Mouse (Mus musculus) neural tube, embryonic 15.5 days (tissue): ENCODE measurements around the gene Fbxo47. TPM values are rescaled to one million over a fixed set of nuclear protein-coding genes. Genes with fewer than 3 reads are reported as not detected.
"Not testable (repeated sequence)": the region's sequence is repeated elsewhere in the genome, so short reads cannot be mapped to it uniquely, and the experiment has no call there.

Experiments
- ATAC-seq: fragments of 200-750 bp; cut with Nextera tagmentation; 2 replicates; pipeline ENCODE4 v1.8.0; 2017; ENCODE audit warnings: mild to moderate bottlenecking, moderate TSS enrichment, moderate library complexity; ENCODE audit not compliant: low FRiP score
- H3K27ac ChIP-seq: fragments of 300-500 bp; sonication (generic); replicated peaks from 2 replicates; pipeline ENCODE4 v1.5.1; 2015; ENCODE audit warnings: mild to moderate bottlenecking, inconsistent platforms
- H3K27me3 ChIP-seq: fragments of 300-500 bp; sonication (generic); replicated peaks from 2 replicates; pipeline ENCODE4 v1.6.1; 2015; ENCODE audit warnings: inconsistent platforms
- H3K36me3 ChIP-seq: fragments of 300-500 bp; sonication (generic); 2 replicates; pipeline ENCODE4 v1.6.1; 2015; ENCODE audit warnings: inconsistent platforms
- H3K4me1 ChIP-seq: fragments of 300-500 bp; sonication (generic); 2 replicates; pipeline ENCODE4 v1.6.1; 2015; ENCODE audit warnings: inconsistent platforms
- H3K4me2 ChIP-seq: fragments of 300-500 bp; sonication (generic); 2 replicates; pipeline ENCODE4 v1.6.1; 2015; ENCODE audit warnings: inconsistent platforms, mild to moderate bottlenecking, moderate library complexity
- H3K4me3 ChIP-seq: fragments of 300-500 bp; sonication (generic); replicated peaks from 2 replicates; pipeline ENCODE4 v1.5.1; 2015; ENCODE audit warnings: mild to moderate bottlenecking, inconsistent platforms
- H3K9ac ChIP-seq: fragments of 300-500 bp; sonication (generic); replicated peaks from 2 replicates; pipeline ENCODE4 v1.6.1; 2015; ENCODE audit warnings: mild to moderate bottlenecking, inconsistent platforms
- H3K9me3 ChIP-seq: fragments of 300-500 bp; sonication (generic); replicated peaks from 2 replicates; pipeline ENCODE4 v1.6.1; 2016; ENCODE audit warnings: inconsistent platforms
- WGBS: fragments of 180-500 bp; shearing (Covaris S2); methylation state at CpG from one replicate; pipeline ENCODE4 v1.1.7; 2015; ENCODE audit warnings: mixed read lengths; 5-methylcytosine and 5-hydroxymethylcytosine counted together
- polyA plus RNA-seq: library from polyadenylated mRNA; unstranded; fragments of >200 nt; fragmentation: Nextera tagmentation; extraction: Ambion mirVana; gene quantifications from 2 replicates; pipeline ENCODE4 v1.2.1, GENCODE M21; 2015

Gene Fbxo47
- polyA plus RNA-seq, 1 experiment from 2014 or later, result 0.49 TPM

- no peak for ATAC-seq
- Histone ChIP-seq H3K4me1 (peaks cover 19% of the 10 kb centered on the region), H3K27ac (peak overlapping the region; percentile 94), H3K4me3 (peak overlapping the region; percentile 53), H3K36me3 (peaks cover 26% of the 10 kb centered on the region), H3K9ac (peak overlapping the region; percentile 65), H3K4me2 (peak overlapping the region; percentile 71), H3K27me3 (no peaks in the 10 kb centered on the region), H3K9me3 (no peaks in the 10 kb centered on the region)
- 55% methylated on average over 2 of the region's 2 CpGs for WGBS
These were observed 43.8 kb downstream of the Fbxo47 start for GRCm38 (mm10) chr11:97840135-97840490.

DNA sequence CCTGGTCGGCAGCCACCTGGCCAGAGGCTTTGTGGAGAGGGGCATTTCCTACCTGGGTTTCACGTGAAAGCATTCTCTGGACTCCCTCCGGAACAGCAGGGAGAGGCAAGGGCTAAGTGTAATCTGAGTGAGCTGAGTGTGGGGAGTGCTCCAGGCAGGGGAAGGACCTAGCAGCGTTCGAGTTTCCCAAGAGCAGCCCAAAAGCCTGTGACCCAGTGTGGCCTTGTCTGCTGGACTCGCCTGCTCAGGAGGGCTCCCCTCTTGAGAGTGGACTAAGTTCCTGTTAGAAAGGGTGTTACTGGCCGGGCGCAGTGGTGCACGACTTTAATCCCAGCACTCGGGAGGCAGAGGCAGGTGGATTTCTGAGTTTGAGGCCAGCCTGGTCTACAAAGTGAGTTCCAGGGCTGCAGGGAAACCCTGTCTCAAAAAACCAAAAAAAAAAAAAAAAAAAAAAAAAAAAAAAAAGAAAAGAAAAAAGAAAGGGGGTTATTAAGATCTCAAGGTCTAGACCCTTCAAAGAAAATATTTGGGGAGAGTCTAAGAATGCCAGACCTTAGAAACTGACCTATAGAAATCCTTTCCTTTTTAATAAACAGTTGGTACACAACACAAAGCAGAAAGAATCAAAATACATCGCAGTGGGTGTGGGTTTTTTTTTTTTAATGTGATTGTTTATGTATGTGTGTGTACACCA lies 44.4 kb downstream of the Fbxo47 start:
- Histone ChIP-seq H3K27me3 (no peaks in the 10 kb centered on the region), H3K36me3 (peaks cover 32% of the 10 kb centered on the region), H3K4me2 (peak overlapping the region; percentile 71), H3K4me3 (no peak overlapping the region), H3K4me1 (peaks cover 19% of the 10 kb centered on the region), H3K9ac (no peak overlapping the region), H3K9me3 (no peaks in the 10 kb centered on the region), H3K27ac (peak overlapping the region; percentile 94)
- ATAC-seq, result no peak
- 62% methylated on average over 11 of the region's 11 CpGs for WGBS

DNA sequence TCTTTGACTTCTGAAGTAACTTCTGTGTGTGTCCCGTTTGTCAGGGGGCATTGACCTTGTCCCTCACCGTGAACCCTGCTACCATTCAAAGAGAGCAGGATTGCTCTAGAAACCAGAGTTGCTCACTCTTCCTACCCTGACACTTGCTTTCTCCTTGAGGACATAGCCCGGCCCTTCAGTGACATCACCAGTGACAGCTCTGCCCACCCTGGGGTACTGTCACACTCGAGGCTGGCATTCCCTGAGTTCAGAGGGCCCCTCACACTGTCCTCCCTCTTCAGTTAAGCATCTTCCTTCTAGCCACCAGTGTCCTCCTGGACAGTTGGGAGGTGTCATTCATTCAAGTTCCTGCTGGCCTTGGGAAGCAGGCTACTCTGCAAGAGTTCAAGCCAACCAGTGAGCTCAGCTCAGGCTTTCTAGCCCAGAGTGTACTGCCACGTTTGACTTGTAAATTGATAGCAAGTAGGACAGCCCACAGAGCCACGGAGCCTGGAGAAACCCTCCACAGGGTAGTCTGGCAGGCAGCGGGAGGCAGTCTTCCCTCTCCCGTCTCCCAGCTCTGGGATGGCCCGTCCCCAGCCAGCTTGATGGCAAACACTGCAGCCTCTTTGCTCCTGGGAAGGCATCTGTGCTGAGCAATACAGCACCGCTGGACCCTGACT lies 45.0 kb downstream of the Fbxo47 start:
- H3K9me3 ChIP-seq, result no peaks in the 10 kb centered on the region
- ATAC-seq, result no peak
- no peak overlapping the region for H3K4me3 ChIP-seq
- H3K27me3 ChIP-seq, result no peaks in the 10 kb centered on the region
- H3K4me1 ChIP-seq, result peaks cover 19% of the 10 kb centered on the region
- H3K4me2 ChIP-seq, result no peak overlapping the region
- peak overlapping the region; percentile 65; the same call in 1 of the 2 replicates for H3K27ac ChIP-seq
- WGBS, result 44% methylated on average over 10 of the region's 10 CpGs
- H3K36me3 ChIP-seq, result peaks cover 38% of the 10 kb centered on the region
- no peak overlapping the region for H3K9ac ChIP-seq

GRCm38 (mm10) chr11:97837641-97838149 lies 46.3 kb downstream of the Fbxo47 start:
- WGBS, result 90% methylated on average over 7 of the region's 7 CpGs
- Histone ChIP-seq H3K27ac (no peak overlapping the region), H3K9me3 (no peaks in the 10 kb centered on the region), H3K36me3 (peaks cover 45% of the 10 kb centered on the region), H3K27me3 (no peaks in the 10 kb centered on the region), H3K4me2 (no peak overlapping the region), H3K4me3 (no peak overlapping the region), H3K9ac (no peak overlapping the region), H3K4me1 (peaks cover 19% of the 10 kb centered on the region)
- ATAC-seq, result no peak

GRCm38 (mm10) chr11:97837051-97837450 lies 46.9 kb downstream of the Fbxo47 start:
- Histone ChIP-seq H3K36me3 (peaks cover 45% of the 10 kb centered on the region), H3K4me1 (peaks cover 14% of the 10 kb centered on the region)
- WGBS, result 92% methylated on average over 9 of the region's 9 CpGs
- H3K27ac ChIP-seq, H3K9ac ChIP-seq, H3K9me3 ChIP-seq, H3K27me3 ChIP-seq, H3K4me3 ChIP-seq, H3K4me2 ChIP-seq, ATAC-seq: not testable (repeated sequence)

DNA sequence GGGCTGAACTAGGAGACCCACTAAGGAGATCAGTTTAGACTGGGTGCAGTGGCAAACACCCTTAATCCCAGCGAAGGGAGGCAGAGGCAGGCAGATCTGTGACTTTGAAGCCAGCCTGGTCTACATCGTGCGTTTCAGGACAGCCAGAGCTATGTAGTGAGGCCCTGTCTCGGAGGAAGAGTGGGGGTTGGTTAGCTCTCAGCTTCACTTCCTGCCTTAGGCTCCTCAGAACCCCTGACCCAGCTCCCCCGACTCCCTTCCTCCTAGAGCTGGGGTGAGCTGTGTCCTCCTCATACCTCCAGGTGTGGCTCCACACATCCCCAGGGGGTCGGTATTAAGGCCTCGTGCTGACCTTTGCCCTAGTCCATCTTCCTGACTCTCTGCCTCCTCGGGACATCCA lies 47.4 kb downstream of the Fbxo47 start:
- peaks cover 45% of the 10 kb centered on the region for H3K36me3 ChIP-seq

DNA sequence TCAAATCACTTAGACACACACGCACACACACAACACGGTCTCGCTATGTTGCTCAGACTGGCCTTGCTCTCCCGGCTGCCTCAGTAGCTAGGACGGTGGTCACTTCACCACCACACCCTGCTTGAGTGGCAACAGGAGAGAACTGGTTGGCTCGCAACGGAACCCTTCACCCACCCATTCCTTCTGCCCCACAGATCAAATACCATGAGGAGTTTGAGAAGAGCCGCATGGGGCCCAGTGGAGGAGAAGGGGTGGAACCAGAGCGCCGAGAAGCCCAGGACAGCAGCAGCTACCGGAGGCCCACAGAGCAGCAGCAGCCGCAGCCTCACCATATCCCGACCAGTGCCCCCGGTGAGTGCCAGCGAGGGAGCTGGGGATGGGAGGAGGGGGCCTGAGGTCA lies 50.6 kb downstream of the Fbxo47 start:
- H3K36me3 ChIP-seq, result peaks cover 59% of the 10 kb centered on the region
- WGBS, result 80% methylated on average over 15 of the region's 15 CpGs

More for the DNA sequence above, 47.4 kb downstream of the Fbxo47 start:
- 66% methylated on average over 8 of the region's 8 CpGs for WGBS
- no peak overlapping the region for H3K4me2 ChIP-seq
- H3K4me3 ChIP-seq, result no peak overlapping the region
- H3K4me1 ChIP-seq, result peaks cover 10% of the 10 kb centered on the region
- H3K9ac ChIP-seq, result no peak overlapping the region
- H3K9me3 ChIP-seq, result no peaks in the 10 kb centered on the region
- ATAC-seq, result no peak
- H3K27me3 ChIP-seq, result no peaks in the 10 kb centered on the region
- no peak overlapping the region for H3K27ac ChIP-seq

GRCm38 (mm10) chr11:97832001-97832400 lies 52.0 kb downstream of the Fbxo47 start:
- no peak for ATAC-seq
- no peak overlapping the region for H3K4me2 ChIP-seq
- H3K4me1 ChIP-seq, result no peaks in the 10 kb centered on the region
- H3K9ac ChIP-seq, result no peak overlapping the region
- no peak overlapping the region for H3K27ac ChIP-seq
- no peak overlapping the region for H3K4me3 ChIP-seq
- peaks cover 61% of the 10 kb centered on the region for H3K36me3 ChIP-seq
- no peaks in the 10 kb centered on the region for H3K9me3 ChIP-seq
- WGBS, result 63% methylated on average over 11 of the region's 11 CpGs
- no peaks in the 10 kb centered on the region for H3K27me3 ChIP-seq

More for the DNA sequence above, 50.6 kb downstream of the Fbxo47 start:
- Histone ChIP-seq H3K27ac (no peak overlapping the region), H3K4me3 (no peak overlapping the region), H3K9ac (no peak overlapping the region), H3K4me2 (no peak overlapping the region), H3K4me1 (no peaks in the 10 kb centered on the region), H3K27me3 (no peaks in the 10 kb centered on the region), H3K9me3 (no peaks in the 10 kb centered on the region)
- ATAC-seq, result no peak

DNA sequence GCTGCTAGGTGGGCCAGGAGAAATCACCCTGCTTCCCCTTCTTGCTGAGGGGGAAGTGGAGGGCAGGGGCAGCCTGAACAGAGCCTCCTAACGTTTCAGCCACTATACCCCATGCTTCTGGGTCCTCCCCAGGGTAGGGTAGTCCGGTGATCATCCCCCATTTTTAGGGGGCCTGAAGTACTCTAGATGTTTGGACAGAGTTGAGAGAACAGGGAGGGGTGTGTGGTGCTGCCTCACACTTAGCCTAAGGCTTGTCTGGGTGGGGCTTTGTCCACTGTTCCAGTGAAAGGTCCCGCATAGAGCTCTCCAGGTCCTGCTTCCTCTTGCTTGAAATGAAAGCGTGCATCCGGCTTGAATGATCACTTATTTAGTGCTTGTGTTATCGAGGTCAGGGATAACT lies 53.5 kb downstream of the Fbxo47 start:
- Histone ChIP-seq H3K4me2 (no peak overlapping the region), H3K4me3 (no peak overlapping the region), H3K9me3 (no peaks in the 10 kb centered on the region), H3K36me3 (peaks cover 61% of the 10 kb centered on the region), H3K4me1 (0 out of 2 replicates have a peak, but pooled peaks cover 2% of the 10 kb centered on the region), H3K9ac (no peak overlapping the region), H3K27me3 (no peaks in the 10 kb centered on the region), H3K27ac (no peak overlapping the region)
- no peak for ATAC-seq
- 90% methylated on average over 6 of the region's 6 CpGs for WGBS

DNA sequence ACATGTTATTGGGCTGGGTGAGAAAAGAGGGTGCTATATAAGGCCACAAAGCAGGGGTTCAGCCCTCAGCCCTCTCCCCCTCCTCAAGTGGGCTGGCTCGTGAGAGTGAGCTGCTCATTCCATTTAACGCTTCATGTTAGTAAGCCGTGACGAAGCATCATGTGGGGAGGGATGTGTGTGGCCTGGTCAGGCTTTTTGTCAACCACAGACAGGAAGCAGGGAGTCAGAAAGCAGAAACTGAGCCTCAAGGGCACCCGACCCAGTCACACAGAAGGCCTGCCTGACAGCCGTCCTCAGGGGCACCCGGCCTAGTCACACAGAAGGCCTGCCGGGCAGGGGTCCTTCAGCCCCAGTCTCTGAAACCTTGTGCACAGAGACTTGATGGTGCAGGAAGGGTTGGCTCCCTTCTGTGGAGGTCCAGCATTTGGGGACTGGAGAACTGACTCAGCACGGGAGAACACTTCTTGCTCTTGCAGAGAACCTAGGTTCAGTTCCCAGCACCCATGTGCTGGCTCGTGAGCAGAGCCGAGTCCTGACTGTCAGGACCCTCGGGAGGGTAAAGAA lies 54.0 kb downstream of the Fbxo47 start:
- Histone ChIP-seq H3K9ac (no peak overlapping the region), H3K27ac (no peak overlapping the region), H3K4me2 (no peak overlapping the region), H3K4me1 (0 out of 2 replicates have a peak, but pooled peaks cover 2% of the 10 kb centered on the region), H3K27me3 (no peaks in the 10 kb centered on the region), H3K36me3 (peaks cover 60% of the 10 kb centered on the region), H3K9me3 (no peaks in the 10 kb centered on the region), H3K4me3 (no peak overlapping the region)
- 85% methylated on average over 12 of the region's 12 CpGs for WGBS
- no peak for ATAC-seq

GRCm38 (mm10) chr11:97829365-97829764 lies 54.6 kb downstream of the Fbxo47 start:
- ATAC-seq, result no peak
- Histone ChIP-seq H3K36me3 (peaks cover 53% of the 10 kb centered on the region), H3K9ac (no peak overlapping the region), H3K9me3 (no peaks in the 10 kb centered on the region), H3K4me1 (peaks cover 7% of the 10 kb centered on the region; the same call in 1 of the 2 replicates), H3K27ac (no peak overlapping the region), H3K4me2 (no peak overlapping the region), H3K27me3 (no peaks in the 10 kb centered on the region), H3K4me3 (no peak overlapping the region)
- WGBS, result 94% methylated on average over 7 of the region's 7 CpGs

DNA sequence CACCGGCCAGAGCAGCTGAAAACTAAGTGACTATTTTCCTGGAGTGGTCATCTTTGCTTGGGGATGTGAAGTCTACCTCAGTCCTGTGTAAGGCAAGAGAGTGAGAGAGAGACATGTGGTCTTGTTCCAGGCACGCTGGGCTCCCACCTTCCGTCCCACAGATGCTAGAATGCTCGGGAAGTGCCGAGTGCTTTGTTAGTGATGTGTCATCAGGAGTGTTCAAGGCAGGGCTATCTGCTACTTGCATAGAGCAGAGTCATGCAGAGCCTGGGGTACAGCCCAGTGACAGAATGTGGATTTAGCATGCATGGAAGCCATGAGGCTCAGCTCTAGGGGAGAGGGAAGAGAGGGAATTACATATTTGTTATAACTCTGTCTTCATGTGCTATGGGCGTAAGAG lies 56.3 kb downstream of the Fbxo47 start:
- no peak for ATAC-seq
- peaks cover 14% of the 10 kb centered on the region for H3K4me1 ChIP-seq
- 91% methylated on average over 6 of the region's 6 CpGs for WGBS
- H3K4me2 ChIP-seq, result no peak overlapping the region
- no peak overlapping the region for H3K27ac ChIP-seq
- H3K9me3 ChIP-seq, result no peaks in the 10 kb centered on the region
- peaks cover 52% of the 10 kb centered on the region for H3K36me3 ChIP-seq
- no peak overlapping the region for H3K9ac ChIP-seq
- H3K27me3 ChIP-seq, result no peaks in the 10 kb centered on the region
- H3K4me3 ChIP-seq, result no peak overlapping the region
